Mouse (Mus musculus): ENCODE measurements at regions not wholly inside any gene's neighbourhood (a gene's known extent, or its start where the extent isn't known, plus 50 kb on each side); places are given as distances from the start of the nearest gene placed in this dataset.

GRCm38 (mm10) chr6:31114336-31115335, 155.8 kb upstream of the Klf14 start:
- H3K4me2 ChIP-seq = no peak overlapping the region
- WGBS = 64% methylated on average over 19 of the region's 19 CpGs
- H3K27me3 ChIP-seq (replicated peaks) = no peaks in the 10 kb centered on the region
- no peak overlapping the region for H3K4me3 ChIP-seq (replicated peaks)
- no peaks in the 10 kb centered on the region for H3K4me1 ChIP-seq
- no peak overlapping the region for H3K9ac ChIP-seq
- ATAC-seq (ENCODE audit: insufficient read depth, low FRiP score, low read depth) = no peak
- H3K9me3 ChIP-seq = no peaks in the 10 kb centered on the region
- no peaks in the 10 kb centered on the region for H3K36me3 ChIP-seq
- no peak overlapping the region for H3K27ac ChIP-seq

GRCm38 (mm10) chr6:31115566-31115965, 156.7 kb upstream of the Klf14 start:
- no peak overlapping the region for H3K4me3 ChIP-seq (replicated peaks)
- WGBS = 57% methylated on average over 4 of the region's 4 CpGs
- ATAC-seq (ENCODE audit: insufficient read depth, low FRiP score, low read depth) = no peak
- H3K9ac ChIP-seq = no peak overlapping the region
- H3K36me3 ChIP-seq = no peaks in the 10 kb centered on the region
- H3K4me1 ChIP-seq = no peaks in the 10 kb centered on the region
- no peak overlapping the region for H3K27ac ChIP-seq
- H3K27me3 ChIP-seq (replicated peaks) = no peaks in the 10 kb centered on the region
- no peak overlapping the region for H3K4me2 ChIP-seq
- H3K9me3 ChIP-seq = no peaks in the 10 kb centered on the region

GRCm38 (mm10) chr6:31116365-31116764, 157.5 kb upstream of the Klf14 start:
- no peaks in the 10 kb centered on the region for H3K9me3 ChIP-seq
- no peak for ATAC-seq (ENCODE audit: insufficient read depth, low FRiP score, low read depth)
- 59% methylated on average over 6 of the region's 6 CpGs for WGBS
- no peak overlapping the region for H3K4me2 ChIP-seq
- H3K27me3 ChIP-seq (replicated peaks) = no peaks in the 10 kb centered on the region
- H3K27ac ChIP-seq = no peak overlapping the region
- no peaks in the 10 kb centered on the region; the same call in 1 of the 2 replicates for H3K4me1 ChIP-seq
- H3K36me3 ChIP-seq = no peaks in the 10 kb centered on the region
- H3K4me3 ChIP-seq (replicated peaks) = no peak overlapping the region
- H3K9ac ChIP-seq = no peak overlapping the region

- WGBS = 88% methylated on average over 12 of the region's 12 CpGs
- no peaks in the 10 kb centered on the region for H3K27me3 ChIP-seq (replicated peaks)
- H3K9me3 ChIP-seq = no peaks in the 10 kb centered on the region
- H3K27ac ChIP-seq = no peak overlapping the region
- no peaks in the 10 kb centered on the region; the same call in 1 of the 2 replicates for H3K4me1 ChIP-seq
- H3K9ac ChIP-seq = no peak overlapping the region
- no peak for ATAC-seq (ENCODE audit: insufficient read depth, low FRiP score, low read depth)
- no peak overlapping the region for H3K4me3 ChIP-seq (replicated peaks)
- H3K36me3 ChIP-seq = no peaks in the 10 kb centered on the region
- no peak overlapping the region for H3K4me2 ChIP-seq
Observed at GRCm38 (mm10) chr6:31117666-31118065, 158.8 kb upstream of the Klf14 start.

- H3K4me3 ChIP-seq (replicated peaks) = no peak overlapping the region
- no peak overlapping the region for H3K9ac ChIP-seq
- no peak overlapping the region for H3K4me2 ChIP-seq
- no peaks in the 10 kb centered on the region for H3K9me3 ChIP-seq
- H3K4me1 ChIP-seq = no peaks in the 10 kb centered on the region; the same call in 1 of the 2 replicates
- no peak overlapping the region for H3K27ac ChIP-seq
- no peaks in the 10 kb centered on the region for H3K36me3 ChIP-seq
- no peaks in the 10 kb centered on the region for H3K27me3 ChIP-seq (replicated peaks)
- ATAC-seq (ENCODE audit: insufficient read depth, low FRiP score, low read depth) = no peak
- WGBS = 65% methylated on average over 8 of the region's 8 CpGs
Observed at GRCm38 (mm10) chr6:31121008-31121407, 162.1 kb upstream of the Klf14 start.

GRCm38 (mm10) chr6:31122895-31123294, 164.0 kb upstream of the Klf14 start:
- 77% methylated on average over 5 of the region's 5 CpGs for WGBS
- H3K27me3 ChIP-seq (replicated peaks) = no peaks in the 10 kb centered on the region
- H3K4me1 ChIP-seq = no peaks in the 10 kb centered on the region; the same call in 1 of the 2 replicates
- no peaks in the 10 kb centered on the region for H3K9me3 ChIP-seq
- no peak overlapping the region for H3K4me2 ChIP-seq
- no peak overlapping the region for H3K4me3 ChIP-seq (replicated peaks)
- no peaks in the 10 kb centered on the region for H3K36me3 ChIP-seq
- no peak overlapping the region for H3K9ac ChIP-seq
- no peak overlapping the region for H3K27ac ChIP-seq
- no peak for ATAC-seq (ENCODE audit: insufficient read depth, low FRiP score, low read depth)

- Histone ChIP-seq H3K4me2 (no peak overlapping the region), H3K27me3 (replicated peaks) (no peaks in the 10 kb centered on the region)
- no peak for ATAC-seq (ENCODE audit: insufficient read depth, low FRiP score, low read depth)
Observed at GRCm38 (mm10) chr6:31123342-31123990, 164.6 kb upstream of the Klf14 start.

GRCm38 (mm10) chr6:31124076-31124475, 165.2 kb upstream of the Klf14 start:
- no peak overlapping the region for H3K9ac ChIP-seq
- no peaks in the 10 kb centered on the region; the same call in 1 of the 2 replicates for H3K4me1 ChIP-seq
- WGBS = 64% methylated on average over 6 of the region's 6 CpGs
- H3K36me3 ChIP-seq = no peaks in the 10 kb centered on the region
- no peak overlapping the region for H3K4me2 ChIP-seq
- ATAC-seq (ENCODE audit: insufficient read depth, low FRiP score, low read depth) = no peak
- no peaks in the 10 kb centered on the region for H3K9me3 ChIP-seq
- no peak overlapping the region for H3K4me3 ChIP-seq (replicated peaks)
- H3K27me3 ChIP-seq (replicated peaks) = no peaks in the 10 kb centered on the region
- no peak overlapping the region for H3K27ac ChIP-seq

More at GRCm38 (mm10) chr6:31123342-31123990, 164.6 kb upstream of the Klf14 start:
- WGBS = 69% methylated on average over 4 of the region's 4 CpGs
- Histone ChIP-seq H3K9ac (no peak overlapping the region), H3K27ac (no peak overlapping the region), H3K36me3 (no peaks in the 10 kb centered on the region), H3K4me1 (no peaks in the 10 kb centered on the region; the same call in 1 of the 2 replicates), H3K4me3 (replicated peaks) (no peak overlapping the region), H3K9me3 (no peaks in the 10 kb centered on the region)

- ATAC-seq (ENCODE audit: insufficient read depth, low FRiP score, low read depth) = no peak
- Histone ChIP-seq H3K36me3 (no peaks in the 10 kb centered on the region), H3K9ac (no peak overlapping the region), H3K4me3 (replicated peaks) (no peak overlapping the region), H3K27me3 (replicated peaks) (no peaks in the 10 kb centered on the region), H3K4me2 (no peak overlapping the region), H3K27ac (no peak overlapping the region), H3K9me3 (no peaks in the 10 kb centered on the region), H3K4me1 (no peaks in the 10 kb centered on the region; the same call in 1 of the 2 replicates)
- 83% methylated on average over 4 of the region's 4 CpGs for WGBS
Observed at GRCm38 (mm10) chr6:31124872-31125271, 166.0 kb upstream of the Klf14 start.

GRCm38 (mm10) chr6:31125328-31126118, 166.6 kb upstream of the Klf14 start:
- 62% methylated on average over 19 of the region's 19 CpGs for WGBS
- Histone ChIP-seq H3K36me3 (no peaks in the 10 kb centered on the region), H3K9me3 (no peaks in the 10 kb centered on the region), H3K4me3 (replicated peaks) (0 out of 2 replicates have a peak overlapping the region, but pooled peaks have one; percentile 4), H3K4me1 (no peaks in the 10 kb centered on the region; the same call in 1 of the 2 replicates), H3K27me3 (replicated peaks) (no peaks in the 10 kb centered on the region), H3K9ac (no peak overlapping the region), H3K4me2 (peak overlapping the region; percentile 4), H3K27ac (no peak overlapping the region)
- no peak for ATAC-seq (ENCODE audit: insufficient read depth, low FRiP score, low read depth)

GRCm38 (mm10) chr6:31126131-31126871, 167.4 kb upstream of the Klf14 start:
- no peaks in the 10 kb centered on the region for H3K36me3 ChIP-seq
- no peak for ATAC-seq (ENCODE audit: insufficient read depth, low FRiP score, low read depth)
- H3K4me3 ChIP-seq (replicated peaks) = 0 out of 2 replicates have a peak overlapping the region, but pooled peaks have one; percentile 12
- no peak overlapping the region for H3K27ac ChIP-seq
- peak overlapping the region; percentile 4; the same call in 1 of the 2 replicates for H3K4me2 ChIP-seq
- no peaks in the 10 kb centered on the region; the same call in 1 of the 2 replicates for H3K4me1 ChIP-seq
- WGBS = 78% methylated on average over 15 of the region's 15 CpGs
- H3K9me3 ChIP-seq = no peaks in the 10 kb centered on the region
- no peaks in the 10 kb centered on the region for H3K27me3 ChIP-seq (replicated peaks)
- H3K9ac ChIP-seq = no peak overlapping the region
